Mouse (Mus musculus) hindbrain, embryonic 16.5 days (tissue): Measurements from ENCODE around the gene Mgll. TPM values are rescaled to one million over a fixed set of nuclear protein-coding genes. Genes with fewer than 3 reads are reported as not detected.

Experiments used
- ATAC-seq: fragments of 200-750 bp; cut with Nextera tagmentation; 2 replicates; pipeline ENCODE4 v1.8.0; 2017; ENCODE audit warnings: moderate TSS enrichment, moderate library complexity
- H3K27ac ChIP-seq: fragments of 300-500 bp; sonication (generic); 2 replicates; pipeline ENCODE4 v1.5.1; 2014; ENCODE audit warnings: low read depth, mild to moderate bottlenecking, control low read depth, low read length, moderate library complexity
- H3K27me3 ChIP-seq: fragments of 300-500 bp; sonication (generic); replicated peaks from 2 replicates; pipeline ENCODE4 v1.6.1; 2014; ENCODE audit warnings: low read length; ENCODE audit not compliant: control insufficient read depth, insufficient read depth
- H3K36me3 ChIP-seq: fragments of 300-500 bp; sonication (generic); 2 replicates; pipeline ENCODE4 v1.6.1; 2014; ENCODE audit warnings: mild to moderate bottlenecking, low read length, moderate library complexity, mixed read lengths; ENCODE audit not compliant: control insufficient read depth, insufficient read depth
- H3K4me1 ChIP-seq: fragments of 300-500 bp; sonication (generic); 2 replicates; pipeline ENCODE4 v1.6.1; 2014; ENCODE audit warnings: low read depth, low read length; ENCODE audit not compliant: control insufficient read depth, insufficient read depth
- H3K4me2 ChIP-seq: fragments of 300-500 bp; sonication (generic); 2 replicates; pipeline ENCODE4 v1.6.1; 2014; ENCODE audit warnings: mild to moderate bottlenecking, low read length, control low read depth, moderate library complexity
- H3K4me3 ChIP-seq: fragments of 300-500 bp; sonication (generic); 2 replicates; pipeline ENCODE4 v1.5.1; 2014; ENCODE audit warnings: mild to moderate bottlenecking, low read length, control low read depth, moderate library complexity
- H3K9ac ChIP-seq: fragments of 300-500 bp; sonication (generic); 2 replicates; pipeline ENCODE4 v1.6.1; 2014; ENCODE audit warnings: low read depth, mild to moderate bottlenecking, control low read depth, low read length, moderate library complexity
- H3K9me3 ChIP-seq: fragments of 300-500 bp; sonication (generic); 2 replicates; pipeline ENCODE4 v1.6.1; 2014; ENCODE audit warnings: mild to moderate bottlenecking, low read length, moderate library complexity; ENCODE audit not compliant: control insufficient read depth
- WGBS: fragments of 180-500 bp; shearing (Covaris S2); extraction: QIAGEN DNeasy Blood & Tissue Kit; methylation state at CpG from one replicate; pipeline ENCODE4 v1.1.7; 2014; 5-methylcytosine and 5-hydroxymethylcytosine counted together
- polyA plus RNA-seq: library from polyadenylated mRNA; unstranded; fragments of >200 nt; fragmentation: Nextera tagmentation; extraction: Ambion mirVana; gene quantifications from 2 replicates; pipeline ENCODE4 v1.2.1, GENCODE M21; 2015

Mgll gene
- polyA plus RNA-seq, 1 experiment from 2014 or later = 96.8 TPM

- no peak overlapping the region for H3K4me3 ChIP-seq
- ATAC-seq = no peak
- WGBS = 71% methylated on average over 23 of the region's 23 CpGs
- H3K9ac ChIP-seq = no peak overlapping the region
- no peak overlapping the region for H3K27ac ChIP-seq
- no peak overlapping the region for H3K4me2 ChIP-seq
- H3K27me3 ChIP-seq = no peaks in the 10 kb centered on the region
- no peaks in the 10 kb centered on the region; the same call in 1 of the 2 replicates for H3K4me1 ChIP-seq
- no peaks in the 10 kb centered on the region for H3K9me3 ChIP-seq
- no peaks in the 10 kb centered on the region for H3K36me3 ChIP-seq
Measured at GRCm38 (mm10) chr6:88809091-88810037, 85.2 kb downstream of the Mgll start.

GRCm38 (mm10) chr6:88810291-88810690 is 86.1 kb downstream of the Mgll start:
- Histone ChIP-seq H3K4me2 (no peak overlapping the region), H3K27me3 (no peaks in the 10 kb centered on the region), H3K4me1 (no peaks in the 10 kb centered on the region; the same call in 1 of the 2 replicates), H3K9me3 (no peaks in the 10 kb centered on the region), H3K9ac (no peak overlapping the region), H3K36me3 (no peaks in the 10 kb centered on the region), H3K4me3 (no peak overlapping the region), H3K27ac (no peak overlapping the region)
- WGBS = 28% methylated on average over 3 of the region's 3 CpGs
- ATAC-seq = no peak

- no peak for ATAC-seq
- Histone ChIP-seq H3K9me3 (no peaks in the 10 kb centered on the region), H3K4me2 (no peak overlapping the region), H3K27me3 (no peaks in the 10 kb centered on the region), H3K9ac (no peak overlapping the region), H3K4me1 (no peaks in the 10 kb centered on the region; the same call in 1 of the 2 replicates), H3K36me3 (no peaks in the 10 kb centered on the region), H3K4me3 (no peak overlapping the region), H3K27ac (no peak overlapping the region)
- WGBS = 44% methylated on average over 4 of the region's 7 CpGs
Measured at GRCm38 (mm10) chr6:88811396-88811795, 87.2 kb downstream of the Mgll start.

- no peak overlapping the region for H3K9ac ChIP-seq
- no peak overlapping the region for H3K4me2 ChIP-seq
- WGBS = 67% methylated on average over 7 of the region's 7 CpGs
- no peak overlapping the region for H3K4me3 ChIP-seq
- no peak overlapping the region for H3K27ac ChIP-seq
- no peak for ATAC-seq
- H3K4me1 ChIP-seq = no peaks in the 10 kb centered on the region; the same call in 1 of the 2 replicates
- H3K9me3 ChIP-seq = no peaks in the 10 kb centered on the region
- H3K27me3 ChIP-seq = no peaks in the 10 kb centered on the region
- no peaks in the 10 kb centered on the region for H3K36me3 ChIP-seq
Measured at GRCm38 (mm10) chr6:88811880-88812400, 87.7 kb downstream of the Mgll start.

- no peaks in the 10 kb centered on the region for H3K9me3 ChIP-seq
- H3K4me1 ChIP-seq = no peaks in the 10 kb centered on the region; the same call in 1 of the 2 replicates
- no peaks in the 10 kb centered on the region for H3K36me3 ChIP-seq
- no peak overlapping the region for H3K27ac ChIP-seq
- H3K9ac ChIP-seq = no peak overlapping the region
- no peak for ATAC-seq
- WGBS = 64% methylated on average over 3 of the region's 3 CpGs
- H3K4me2 ChIP-seq = no peak overlapping the region
- no peaks in the 10 kb centered on the region for H3K27me3 ChIP-seq
- no peak overlapping the region for H3K4me3 ChIP-seq
Measured at GRCm38 (mm10) chr6:88812886-88813285, 88.7 kb downstream of the Mgll start.

- no peaks in the 10 kb centered on the region for H3K27me3 ChIP-seq
- H3K36me3 ChIP-seq = no peaks in the 10 kb centered on the region
- no peak for ATAC-seq
- H3K9me3 ChIP-seq = no peaks in the 10 kb centered on the region
- no peaks in the 10 kb centered on the region; the same call in 1 of the 2 replicates for H3K4me1 ChIP-seq
- H3K9ac ChIP-seq = no peak overlapping the region
- no peak overlapping the region for H3K4me3 ChIP-seq
- 83% methylated on average over 10 of the region's 10 CpGs for WGBS
- no peak overlapping the region for H3K27ac ChIP-seq
- H3K4me2 ChIP-seq = no peak overlapping the region
Measured at GRCm38 (mm10) chr6:88813832-88814231, 89.6 kb downstream of the Mgll start.

GRCm38 (mm10) chr6:88815036-88815435 is 90.8 kb downstream of the Mgll start:
- Histone ChIP-seq H3K36me3 (no peaks in the 10 kb centered on the region), H3K9ac (no peak overlapping the region), H3K4me1 (no peaks in the 10 kb centered on the region; the same call in 1 of the 2 replicates), H3K27ac (no peak overlapping the region), H3K4me3 (no peak overlapping the region), H3K4me2 (no peak overlapping the region), H3K27me3 (no peaks in the 10 kb centered on the region), H3K9me3 (no peaks in the 10 kb centered on the region)
- peak; percentile 65 for ATAC-seq
- WGBS = 17% methylated on average over 3 of the region's 3 CpGs

- H3K36me3 ChIP-seq = no peaks in the 10 kb centered on the region
- H3K9me3 ChIP-seq = no peaks in the 10 kb centered on the region
- no peak for ATAC-seq
- H3K27me3 ChIP-seq = no peaks in the 10 kb centered on the region
- no peak overlapping the region for H3K4me2 ChIP-seq
- 70% methylated on average over 3 of the region's 3 CpGs for WGBS
- no peaks in the 10 kb centered on the region; the same call in 1 of the 2 replicates for H3K4me1 ChIP-seq
- no peak overlapping the region for H3K27ac ChIP-seq
- H3K4me3 ChIP-seq = no peak overlapping the region
- H3K9ac ChIP-seq = no peak overlapping the region
Measured at GRCm38 (mm10) chr6:88815489-88815888, 91.3 kb downstream of the Mgll start.

GRCm38 (mm10) chr6:88816913-88817312 is 92.7 kb downstream of the Mgll start:
- no peak for ATAC-seq
- no peaks in the 10 kb centered on the region for H3K36me3 ChIP-seq
- no peaks in the 10 kb centered on the region for H3K9me3 ChIP-seq
- no peak overlapping the region for H3K27ac ChIP-seq
- no peaks in the 10 kb centered on the region; the same call in 1 of the 2 replicates for H3K4me1 ChIP-seq
- no peak overlapping the region for H3K4me2 ChIP-seq
- no peaks in the 10 kb centered on the region for H3K27me3 ChIP-seq
- 80% methylated on average over 3 of the region's 3 CpGs for WGBS
- no peak overlapping the region for H3K9ac ChIP-seq
- no peak overlapping the region for H3K4me3 ChIP-seq
